Mouse (Mus musculus): Measurements from ENCODE around the gene Ushbp1. TPM values are rescaled to one million over a fixed set of nuclear protein-coding genes. Genes with fewer than 3 reads are reported as not detected.

The Ushbp1 gene
- total and polyA plus RNA-seq, 3 experiments: not detected

- H3K27ac ChIP-seq (ENCODE audit: insufficient read depth, low read depth): no peak overlapping the region
- H3K4me3 ChIP-seq (replicated peaks in 1 of 3; ENCODE audit: low read depth in 2 of 3, low read length in 2 of 3, poor library complexity in 1 of 3): no peak overlapping the region
- dilution Hi-C loops (cut with MboI; ENCODE audit: extremely low pct_ligation_motif_present, extremely low pct_unique_long_range_greater_than_20kb, low sequenced_read_pairs): no loop called here
Measured at GRCm38 (mm10) chr8:71374616-71375206, 20.9 kb downstream of the Ushbp1 start.

GRCm38 (mm10) chr8:71373000-71373399 lies 22.6 kb downstream of the Ushbp1 start:
- DNase-seq (ENCODE audit: extremely low read depth): no peak
- Histone ChIP-seq H3K4me2 (ENCODE audit: insufficient read depth, low read depth, poor library complexity, severe bottlenecking) (no peak overlapping the region), H3K27me3 (replicated peaks) (no peaks in the 10 kb centered on the region), H3K9ac (ENCODE audit: insufficient read depth, low read depth) (no peak overlapping the region), H3K27ac (ENCODE audit: insufficient read depth, low read depth) (no peak overlapping the region), H3K9me3 (replicated peaks; ENCODE audit: low read length) (peaks cover 9% of the 10 kb centered on the region), H3K4me1 (ENCODE audit: control insufficient read depth in 1 of 2, insufficient read depth in 2 of 2) (peaks cover 15 to 44% of the 10 kb centered on the region in 2 experiments), H3K4me3 (replicated peaks in 1 of 3; ENCODE audit: low read depth in 2 of 3, low read length in 2 of 3, poor library complexity in 1 of 3) (no peak overlapping the region), H3K36me3 (replicated peaks in 1 of 2; ENCODE audit: control insufficient read depth in 1 of 2, insufficient read depth in 1 of 2, low read length in 1 of 2) (peaks cover 32 to 76% of the 10 kb centered on the region in 2 experiments), H3K79me2 (replicated peaks; ENCODE audit: control insufficient read depth, extremely low read depth, insufficient read depth, poor library complexity, severe bottlenecking) (no peaks in the 10 kb centered on the region)
- dilution Hi-C loops (cut with MboI; ENCODE audit: extremely low pct_ligation_motif_present, extremely low pct_unique_long_range_greater_than_20kb, low sequenced_read_pairs): no loop called here
- TF ChIP-seq ZMIZ1 (IDR thresholded peaks at IDR 0.05; ENCODE audit: low read depth, low read length) (no peak), GABPA (IDR thresholded peaks at IDR 0.05; ENCODE audit: insufficient replicate concordance, low read depth, low read length) (no peak), BHLHE40 (IDR thresholded peaks at IDR 0.05; ENCODE audit: low read depth, low read length) (no peak), HCFC1 (IDR thresholded peaks at IDR 0.05; ENCODE audit: low read depth, low read length) (no peak), RCOR1 (conservative IDR thresholded peaks at IDR 0.05; ENCODE audit: low read depth, low read length) (no peak), RAD21 (IDR thresholded peaks at IDR 0.05; ENCODE audit: low read depth, low read length) (no peak), CHD2 (IDR thresholded peaks at IDR 0.05; ENCODE audit: low read length) (no peak), KAT2A (IDR thresholded peaks at IDR 0.05; ENCODE audit: insufficient replicate concordance, low read length) (no peak), SIN3A (IDR thresholded peaks at IDR 0.05; ENCODE audit: low read length) (no peak), EP300 (IDR thresholded peaks at IDR 0.05; ENCODE audit: low read length) (no peak)
- in situ Hi-C loops (cut with MboI; ENCODE audit: low pct_ligation_motif_present, low pct_unique_long_range_greater_than_20kb, low sequenced_read_pairs): loop anchor here (5.0 kb wide), 1 partner anchor 34 kb away; the partner anchor contains the start of gene Ankle1

More at GRCm38 (mm10) chr8:71374616-71375206, 20.9 kb downstream of the Ushbp1 start:
- TF ChIP-seq NRF1 (IDR thresholded peaks at IDR 0.05; ENCODE audit: low read depth, low read length) (no peak), ELF1 (IDR thresholded peaks at IDR 0.05; ENCODE audit: low read depth, low read length) (no peak), MYC (IDR thresholded peaks at IDR 0.05; ENCODE audit: low read depth, low read length) (no peak), HCFC1 (IDR thresholded peaks at IDR 0.05; ENCODE audit: low read depth, low read length) (no peak), MAZ (IDR thresholded peaks at IDR 0.05; ENCODE audit: low read depth, low read length) (no peak), RCOR1 (conservative IDR thresholded peaks at IDR 0.05; ENCODE audit: low read depth, low read length) (no peak), UBTF (IDR thresholded peaks at IDR 0.05; ENCODE audit: low read depth, low read length) (no peak), CTCF (conservative IDR thresholded peaks at IDR 0.05 in 1 of 2, IDR thresholded peaks at IDR 0.05 in 1 of 2; ENCODE audit: low read depth in 2 of 2, low read length in 2 of 2) (no peak), JUND (conservative IDR thresholded peaks at IDR 0.05; ENCODE audit: low read depth, low read length) (no peak), ETS1 (conservative IDR thresholded peaks at IDR 0.05; ENCODE audit: low read depth, low read length) (no peak), SIN3A (IDR thresholded peaks at IDR 0.05; ENCODE audit: low read length) (no peak), USF2 (conservative IDR thresholded peaks at IDR 0.05; ENCODE audit: low read depth, low read length) (no peak), MEF2A (IDR thresholded peaks at IDR 0.05; ENCODE audit: borderline replicate concordance, low read depth, low read length) (no peak), ZKSCAN1 (IDR thresholded peaks at IDR 0.05; ENCODE audit: borderline replicate concordance, low read depth, low read length) (no peak), MXI1 (IDR thresholded peaks at IDR 0.05; ENCODE audit: low read depth, low read length) (no peak), BHLHE40 (IDR thresholded peaks at IDR 0.05; ENCODE audit: low read depth, low read length) (no peak)
- Histone ChIP-seq H3K4me2 (ENCODE audit: insufficient read depth, low read depth, poor library complexity, severe bottlenecking) (no peak overlapping the region), H3K36me3 (replicated peaks in 1 of 2; ENCODE audit: control insufficient read depth in 1 of 2, insufficient read depth in 1 of 2, low read length in 1 of 2) (peaks cover 23 to 66% of the 10 kb centered on the region in 2 experiments), H3K27me3 (replicated peaks) (no peaks in the 10 kb centered on the region), H3K9me3 (replicated peaks; ENCODE audit: low read length) (peaks cover 9% of the 10 kb centered on the region), H3K4me1 (ENCODE audit: control insufficient read depth in 1 of 2, insufficient read depth in 2 of 2) (peaks cover 7 to 42% of the 10 kb centered on the region in 2 experiments), H3K79me2 (replicated peaks; ENCODE audit: control insufficient read depth, extremely low read depth, insufficient read depth, poor library complexity, severe bottlenecking) (no peaks in the 10 kb centered on the region), H3K9ac (ENCODE audit: insufficient read depth, low read depth) (no peak overlapping the region)
- no peak for DNase-seq (ENCODE audit: extremely low read depth)
- in situ Hi-C loops (cut with MboI; ENCODE audit: low pct_ligation_motif_present, low pct_unique_long_range_greater_than_20kb, low sequenced_read_pairs): loop anchor here (5.0 kb wide), 1 partner anchor 33 kb away; the partner anchor contains the start of gene Ankle1

All from CH12.LX (cell line).